In the genomic region with DNA sequence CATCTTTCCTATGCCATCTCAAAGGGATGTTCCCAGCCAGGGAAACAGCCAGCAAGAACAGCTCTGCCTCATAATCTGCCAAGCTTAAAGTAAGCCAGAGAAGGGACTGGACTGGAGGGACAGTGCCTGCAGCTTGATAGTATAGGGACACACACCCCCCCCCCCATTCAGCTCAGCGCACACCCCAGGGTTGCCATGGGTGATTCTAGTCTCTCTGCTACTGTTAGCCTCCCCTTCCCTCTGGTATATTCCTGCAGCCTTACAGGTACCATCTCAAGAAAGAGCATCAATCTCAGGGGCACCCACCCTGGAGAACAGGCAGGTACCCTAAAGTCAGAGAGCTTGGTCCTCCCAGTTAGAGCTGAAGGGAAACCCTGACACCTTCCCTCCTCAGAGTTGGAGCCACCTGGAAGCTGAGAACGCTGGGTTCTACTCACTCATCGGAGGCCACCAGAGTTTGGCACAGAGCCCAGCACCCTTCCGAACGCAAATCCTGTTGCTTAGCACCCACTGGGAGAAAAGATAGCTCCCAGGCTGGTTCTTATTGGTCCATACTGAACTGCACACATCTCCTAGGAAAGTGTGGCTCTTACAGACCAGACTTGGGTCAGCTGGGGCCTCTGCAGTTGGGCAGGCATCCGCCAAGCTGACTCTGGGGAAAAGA, we compare ENCODE assay signal across 11 mouse cellular contexts.
DNase-seq lines count a peak whose midpoint lies in the region; ATAC-seq lines count a peak whose summit lies in the region.
"Had no signal": no experiment of that assay in that cellular context is flagged by ENCODE, and none has a peak within 500 bp of the region (broad histone marks: within the 10 kb centered on the region; RNA-seq: fewer than 3 reads in every experiment).

No protein-coding gene starts in this region.

- no peak overlapping the region for H3K9ac ChIP-seq in hindbrain, embryonic 13.5 days
- no peak overlapping the region for H3K9ac ChIP-seq in hindbrain, embryonic 11.5 days (ENCODE audit: low read depth, low read length)
- H3K9ac ChIP-seq: liver, embryonic 13.5 days had no signal

- H3K9me3 ChIP-seq in hindbrain, embryonic 13.5 days: no peaks in the 10 kb centered on the region
- no peaks in the 10 kb centered on the region for H3K9me3 ChIP-seq in hindbrain, embryonic 11.5 days (ENCODE audit: control insufficient read depth, low read length)
- H3K9me3 ChIP-seq: liver, embryonic 13.5 days had no signal

- no peak overlapping the region for H3K4me3 ChIP-seq in hindbrain, embryonic 13.5 days
- no peak overlapping the region for H3K4me3 ChIP-seq in hindbrain, embryonic 11.5 days (ENCODE audit: low read depth, low read length)
- H3K4me3 ChIP-seq: liver, embryonic 13.5 days had no signal

- no peak for DNase-seq in hindbrain, embryonic 11.5 days (ENCODE audit: low spot score)
- peak; percentile 76 for DNase-seq in testis, postnatal 10 days (ENCODE audit: low spot score)
- DNase-seq in testis, postnatal 14 days (ENCODE audit: low spot score): no peak
- DNase-seq in left cerebral cortex, adult 9 months (ENCODE audit: low spot score in 2 of 2): peak; percentile 56 to 78
- no peak for DNase-seq in natural killer cell, adult 2 months (ENCODE audit: low spot score in 2 of 2)
- no peak for DNase-seq in spleen, postnatal 14 days (ENCODE audit: low spot score in 2 of 2)
- DNase-seq in urinary bladder, adult 2 months (ENCODE audit: low spot score): no peak
- DNase-seq: adrenal gland, adult 8-10 months; cerebellum, postnatal 36 days; liver, embryonic 13.5 days had no signal

- 70% methylated on average over 6 of the region's 6 CpGs for WGBS in hindbrain, embryonic 13.5 days
- WGBS in hindbrain, embryonic 11.5 days: 90% methylated on average over 6 of the region's 6 CpGs

- no peaks in the 10 kb centered on the region for H3K36me3 ChIP-seq in hindbrain, embryonic 13.5 days
- H3K36me3 ChIP-seq in hindbrain, embryonic 11.5 days (ENCODE audit: control insufficient read depth, insufficient read depth, low read length): no peaks in the 10 kb centered on the region
- H3K36me3 ChIP-seq: liver, embryonic 13.5 days had no signal

- peaks cover 30% of the 10 kb centered on the region for H3K4me1 ChIP-seq in hindbrain, embryonic 13.5 days (replicated peaks)
- H3K4me1 ChIP-seq in hindbrain, embryonic 11.5 days (replicated peaks; ENCODE audit: control insufficient read depth, insufficient read depth, low read length): no peaks in the 10 kb centered on the region
- H3K4me1 ChIP-seq: liver, embryonic 13.5 days had no signal

- ATAC-seq in hindbrain, embryonic 13.5 days (ENCODE audit: low FRiP score): 0 out of 2 replicates have a peak, but pooled peaks have one; percentile 64
- ATAC-seq in hindbrain, embryonic 11.5 days (ENCODE audit: low FRiP score): no peak

- peaks cover 12% of the 10 kb centered on the region; the same call in 1 of the 2 replicates for H3K27me3 ChIP-seq in hindbrain, embryonic 13.5 days
- no peaks in the 10 kb centered on the region for H3K27me3 ChIP-seq in hindbrain, embryonic 11.5 days (ENCODE audit: control insufficient read depth, insufficient read depth, low read length)
- H3K27me3 ChIP-seq: liver, embryonic 13.5 days had no signal

- no peak overlapping the region for H3K4me2 ChIP-seq in hindbrain, embryonic 13.5 days
- no peak overlapping the region for H3K4me2 ChIP-seq in hindbrain, embryonic 11.5 days (replicated peaks; ENCODE audit: low read depth, low read length)
- H3K4me2 ChIP-seq: liver, embryonic 13.5 days had no signal

- no peak overlapping the region for H3K27ac ChIP-seq in hindbrain, embryonic 13.5 days
- H3K27ac ChIP-seq in hindbrain, embryonic 11.5 days (ENCODE audit: low read depth, low read length): no peak overlapping the region
- H3K27ac ChIP-seq: liver, embryonic 13.5 days had no signal

Comparison
In these comparisons a context has a peak if more than half of its experiments do, and no peak if none do; other contexts are left out.
1. DNase-seq: peak in testis, postnatal 10 days (single experiment) and left cerebral cortex, adult 9 months (2 of 2); none in hindbrain, embryonic 11.5 days (single experiment), testis, postnatal 14 days (single experiment), natural killer cell, adult 2 months (0 of 2), spleen, postnatal 14 days (0 of 2) and urinary bladder, adult 2 months (single experiment).